ENCODE assay signal across 26 mouse cellular contexts in genomic region chr9:103911347-103911746, GRCm38 (mm10).
DNase-seq lines count a peak whose midpoint lies in the region; ATAC-seq and TF ChIP-seq lines count a peak whose summit lies in the region.
"Had no signal": no experiment of that assay in that cellular context is flagged by ENCODE, and none has a peak within 500 bp of the region (broad histone marks: within the 10 kb centered on the region; RNA-seq: fewer than 3 reads in every experiment).

No protein-coding gene starts in this region.

- no peak for ATAC-seq in hindbrain, postnatal 0 days
- no peak for ATAC-seq in hindbrain, embryonic 13.5 days (ENCODE audit: low FRiP score)
- ATAC-seq in heart, embryonic 15.5 days (replicated peaks; ENCODE audit: insufficient number of reproducible peaks, insufficient read depth, low FRiP score, low read depth): peak; percentile 66
- ATAC-seq in intestine, embryonic 16.5 days: no peak
- ATAC-seq: activated CD4-positive, CD25-positive, alpha-beta regulatory T cell, adult 4 months had no signal

- H3K4me3 ChIP-seq in heart, adult 2 months: no peak overlapping the region
- no peak overlapping the region for H3K4me3 ChIP-seq in hindbrain, postnatal 0 days (ENCODE audit: low read length)
- H3K4me3 ChIP-seq in hindbrain, embryonic 13.5 days: no peak overlapping the region
- no peak overlapping the region for H3K4me3 ChIP-seq in heart, embryonic 15.5 days
- H3K4me3 ChIP-seq in intestine, embryonic 16.5 days (ENCODE audit: low read length): no peak overlapping the region
- H3K4me3 ChIP-seq: embryonic facial prominence, embryonic 10.5 days; embryonic facial prominence, embryonic 15.5 days; hindbrain, embryonic 12.5 days; lung, embryonic 15.5 days; neural tube, embryonic 13.5 days had no signal

- H3K9me3 ChIP-seq in hindbrain, postnatal 0 days (ENCODE audit: low read length): no peaks in the 10 kb centered on the region
- no peaks in the 10 kb centered on the region; the same call in 1 of the 2 replicates for H3K9me3 ChIP-seq in hindbrain, embryonic 13.5 days
- no peaks in the 10 kb centered on the region for H3K9me3 ChIP-seq in heart, embryonic 15.5 days (replicated peaks)
- no peaks in the 10 kb centered on the region for H3K9me3 ChIP-seq in intestine, embryonic 16.5 days (ENCODE audit: control insufficient read depth, low read length)
- H3K9me3 ChIP-seq: embryonic facial prominence, embryonic 10.5 days; embryonic facial prominence, embryonic 15.5 days; hindbrain, embryonic 12.5 days; lung, embryonic 15.5 days; neural tube, embryonic 13.5 days had no signal

- no peak overlapping the region for H3K9ac ChIP-seq in heart, adult 2 months (ENCODE audit: low read depth, low read length)
- no peak overlapping the region for H3K9ac ChIP-seq in hindbrain, postnatal 0 days (replicated peaks; ENCODE audit: low read length)
- no peak overlapping the region for H3K9ac ChIP-seq in hindbrain, embryonic 13.5 days
- H3K9ac ChIP-seq in heart, embryonic 15.5 days: no peak overlapping the region
- no peak overlapping the region for H3K9ac ChIP-seq in intestine, embryonic 16.5 days (ENCODE audit: low read depth, low read length)
- H3K9ac ChIP-seq: embryonic facial prominence, embryonic 15.5 days; hindbrain, embryonic 12.5 days; liver, embryonic 14.5 days; lung, embryonic 15.5 days; neural tube, embryonic 13.5 days had no signal

- no peak for DNase-seq in heart, adult 2 months
- DNase-seq in heart, postnatal 25 days (ENCODE audit: low spot score): no peak
- DNase-seq in hindbrain, postnatal 0 days (ENCODE audit: low spot score): peak; percentile 19
- DNase-seq in heart, postnatal 10 days: peak; percentile 32 to 34
- DNase-seq: adrenal gland, adult 8-10 months; cerebellum, adult 8-10 months; cerebellum, postnatal 25 days; gastrocnemius, postnatal 14 days; kidney, adult 11 months; kidney, postnatal 25 days; liver; lung, postnatal 36 days; thymus, adult 2 months; thymus, postnatal 36 days had no signal

- peaks cover 1% of the 10 kb centered on the region; the same call in 1 of the 2 replicates for H3K4me1 ChIP-seq in heart, adult 2 months (ENCODE audit: control insufficient read depth, insufficient read depth, low read length)
- no peaks in the 10 kb centered on the region; the same call in 1 of the 2 replicates for H3K4me1 ChIP-seq in hindbrain, postnatal 0 days (ENCODE audit: insufficient read depth, low read length)
- no peaks in the 10 kb centered on the region for H3K4me1 ChIP-seq in hindbrain, embryonic 13.5 days (replicated peaks)
- peaks cover 25% of the 10 kb centered on the region for H3K4me1 ChIP-seq in heart, embryonic 15.5 days (replicated peaks)
- no peaks in the 10 kb centered on the region for H3K4me1 ChIP-seq in intestine, embryonic 16.5 days (ENCODE audit: control insufficient read depth, insufficient read depth, low read length)
- H3K4me1 ChIP-seq: embryonic facial prominence, embryonic 15.5 days; hindbrain, embryonic 12.5 days; lung, embryonic 15.5 days; neural tube, embryonic 13.5 days had no signal

- H3K27ac ChIP-seq in heart, adult 2 months: peak overlapping the region; percentile 51; the same call in 1 of the 2 replicates
- H3K27ac ChIP-seq in hindbrain, postnatal 0 days: no peak overlapping the region
- no peak overlapping the region for H3K27ac ChIP-seq in hindbrain, embryonic 13.5 days
- H3K27ac ChIP-seq in heart, embryonic 15.5 days: peak overlapping the region; percentile 70
- no peak overlapping the region for H3K27ac ChIP-seq in intestine, embryonic 16.5 days (ENCODE audit: low read length)
- H3K27ac ChIP-seq: embryonic facial prominence, embryonic 10.5 days; embryonic facial prominence, embryonic 15.5 days; hindbrain, embryonic 12.5 days; liver, embryonic 14.5 days; lung, embryonic 15.5 days; neural tube, embryonic 13.5 days had no signal

- no peaks in the 10 kb centered on the region for H3K27me3 ChIP-seq in heart, adult 2 months (ENCODE audit: control insufficient read depth, insufficient read depth, low read length)
- no peaks in the 10 kb centered on the region for H3K27me3 ChIP-seq in hindbrain, postnatal 0 days (ENCODE audit: insufficient read depth, low read length)
- no peaks in the 10 kb centered on the region for H3K27me3 ChIP-seq in hindbrain, embryonic 13.5 days
- no peaks in the 10 kb centered on the region for H3K27me3 ChIP-seq in heart, embryonic 15.5 days
- no peaks in the 10 kb centered on the region for H3K27me3 ChIP-seq in intestine, embryonic 16.5 days (replicated peaks; ENCODE audit: control insufficient read depth, insufficient read depth, low read length)
- H3K27me3 ChIP-seq: CH12.LX; embryonic facial prominence, embryonic 15.5 days; hindbrain, embryonic 12.5 days; lung, embryonic 15.5 days; neural tube, embryonic 13.5 days had no signal

- no peak for TF ChIP-seq CTCF in heart, adult 2 months (IDR thresholded peaks at IDR 0.05)
- no peak for TF ChIP-seq CTCF in hindbrain, postnatal 0 days (IDR thresholded peaks at IDR 0.05; ENCODE audit: low read depth)

- H3K79me2 ChIP-seq in heart, adult 2 months (replicated peaks; ENCODE audit: control insufficient read depth, insufficient read depth, low read length): no peaks in the 10 kb centered on the region

- H3K4me2 ChIP-seq in hindbrain, postnatal 0 days (ENCODE audit: low read depth, low read length): no peak overlapping the region
- no peak overlapping the region for H3K4me2 ChIP-seq in hindbrain, embryonic 13.5 days
- H3K4me2 ChIP-seq in heart, embryonic 15.5 days: no peak overlapping the region
- H3K4me2 ChIP-seq in intestine, embryonic 16.5 days (ENCODE audit: low read depth, low read length): no peak overlapping the region
- H3K4me2 ChIP-seq: embryonic facial prominence, embryonic 15.5 days; hindbrain, embryonic 12.5 days; lung, embryonic 15.5 days; midbrain, embryonic 11.5 days; neural tube, embryonic 13.5 days had no signal

- intact Hi-C loops in heart, adult 2 months (cut with DNase I): no loop called here
- intact Hi-C loops in heart, postnatal 25 days (cut with DNase I): no loop called here
- intact Hi-C loops in heart, postnatal 10 days (cut with DNase I): no loop called here

- TF ChIP-seq EP300 in heart, adult 2 months (IDR thresholded peaks at IDR 0.05; ENCODE audit: insufficient read depth, low read depth, low read length): no peak

- 32% methylated on average over 2 of the region's 2 CpGs for WGBS in heart, adult 2 months
- 66% methylated on average over 2 of the region's 2 CpGs for WGBS in hindbrain, postnatal 0 days
- 80% methylated on average over 2 of the region's 2 CpGs for WGBS in hindbrain, embryonic 13.5 days
- WGBS in heart, embryonic 15.5 days: 38% methylated on average over 2 of the region's 2 CpGs
- 71% methylated on average over 2 of the region's 2 CpGs for WGBS in intestine, embryonic 16.5 days

- H3K36me3 ChIP-seq in heart, adult 2 months (ENCODE audit: control insufficient read depth, insufficient read depth, low read length): no peaks in the 10 kb centered on the region
- no peaks in the 10 kb centered on the region for H3K36me3 ChIP-seq in hindbrain, postnatal 0 days (ENCODE audit: insufficient read depth, low read length)
- H3K36me3 ChIP-seq in hindbrain, embryonic 13.5 days: no peaks in the 10 kb centered on the region
- H3K36me3 ChIP-seq in heart, embryonic 15.5 days: no peaks in the 10 kb centered on the region
- no peaks in the 10 kb centered on the region for H3K36me3 ChIP-seq in intestine, embryonic 16.5 days (ENCODE audit: control insufficient read depth, insufficient read depth, low read length)
- H3K36me3 ChIP-seq: embryonic facial prominence, embryonic 10.5 days; embryonic facial prominence, embryonic 15.5 days; hindbrain, embryonic 12.5 days; lung, embryonic 15.5 days; neural tube, embryonic 13.5 days had no signal

- TF ChIP-seq POLR2A in heart, adult 2 months (IDR thresholded peaks at IDR 0.05; ENCODE audit: insufficient read depth, low read depth, low read length): no peak

Comparison
In these comparisons a context has a peak if more than half of its experiments do, and no peak if none do; other contexts are left out.
1. DNase-seq: peak in hindbrain, postnatal 0 days (single experiment) and heart, postnatal 10 days (2 of 2); none in heart, adult 2 months (0 of 2) and heart, postnatal 25 days (single experiment).
2. H3K27ac ChIP-seq: peak in heart, adult 2 months (single experiment) and heart, embryonic 15.5 days (single experiment); none in hindbrain, postnatal 0 days (single experiment), hindbrain, embryonic 13.5 days (single experiment) and intestine, embryonic 16.5 days (single experiment).